Mouse (Mus musculus) embryonic fibroblast, embryonic 13.5 days (primary cell): ENCODE data around the gene Tapbp.
"Not testable (repeated sequence)": the region's sequence is repeated elsewhere in the genome, so short reads cannot be mapped to it uniquely, and the experiment has no call there.

Experiments used
- CTCF ChIP-seq: IDR thresholded peaks from 2 replicates; pipeline ENCODE4 v1.5.1; 2011; ENCODE audit warnings: mild to moderate bottlenecking, control low read depth, low read length, moderate library complexity, borderline replicate concordance; ENCODE audit not compliant: insufficient read depth
- POLR2A ChIP-seq: IDR thresholded peaks from 2 replicates; pipeline ENCODE4 v1.6.1; 2011; ENCODE audit warnings: low read depth, mild to moderate bottlenecking, control low read depth, low read length, moderate library complexity

DNA sequence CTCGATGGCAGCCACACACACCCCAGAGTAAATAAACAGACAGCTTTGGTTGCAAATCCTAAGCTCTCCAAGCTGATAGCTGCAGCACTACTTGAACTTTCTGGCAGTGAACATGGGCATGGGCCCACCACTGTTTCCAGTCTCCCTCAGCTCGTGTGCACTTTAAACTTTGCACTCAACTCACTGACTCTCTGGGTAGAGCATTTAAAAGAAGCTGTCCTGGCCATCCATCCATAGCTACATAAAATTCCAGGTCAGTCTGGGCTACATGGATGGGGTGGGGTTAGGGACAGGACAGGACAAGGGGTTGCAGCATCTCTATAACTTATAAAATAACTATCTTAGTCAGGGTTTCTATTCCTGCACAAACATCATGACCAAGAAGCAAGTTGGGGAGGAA lies 27.9 kb upstream of the Tapbp start:
- not testable (repeated sequence) for TF ChIP-seq CTCF, POLR2A
